Comparison of ENCODE assay signal across 10 mouse cellular contexts in genomic region chr11:43568263-43568662, GRCm38 (mm10). TPM values are rescaled to one million over a fixed set of nuclear protein-coding genes. Genes with fewer than 3 reads are reported as not detected.
DNase-seq lines count a peak whose midpoint lies in the region; ATAC-seq and TF ChIP-seq lines count a peak whose summit lies in the region.
"Had no signal": no experiment of that assay in that cellular context is flagged by ENCODE, and none has a peak within 500 bp of the region (broad histone marks: within the 10 kb centered on the region; RNA-seq: fewer than 3 reads in every experiment).

No protein-coding gene starts in this region.

- H3K9me3 ChIP-seq in heart, postnatal 0 days (replicated peaks; ENCODE audit: control insufficient read depth, low read length): no peaks in the 10 kb centered on the region
- no peaks in the 10 kb centered on the region for H3K9me3 ChIP-seq in megakaryocyte, embryonic 14.5 days
- H3K9me3 ChIP-seq in forebrain, embryonic 15.5 days: no peaks in the 10 kb centered on the region

- DNase-seq in gastrocnemius, adult 18-20 months (ENCODE audit: low spot score): peak; percentile 19
- no peak for DNase-seq in gastrocnemius, postnatal 36 days
- DNase-seq in urinary bladder, postnatal 25 days (ENCODE audit: low spot score): peak; percentile 29
- no peak for DNase-seq in urinary bladder, adult 2 months (ENCODE audit: low spot score)
- DNase-seq in heart, postnatal 0 days (ENCODE audit: low spot score): no peak
- DNase-seq in frontal cortex, postnatal 25 days (ENCODE audit: low spot score in 2 of 2): no peak

- peak; percentile 55 for TF ChIP-seq CTCF in heart, postnatal 0 days (IDR thresholded peaks at IDR 0.05; ENCODE audit: low read depth)

- intact Hi-C loops in gastrocnemius, postnatal 36 days (cut with DNase I): no loop called here

- H3K4me1 ChIP-seq in heart, postnatal 0 days (ENCODE audit: control insufficient read depth, insufficient read depth): peaks cover 66% of the 10 kb centered on the region
- peaks cover 97% of the 10 kb centered on the region for H3K4me1 ChIP-seq in megakaryocyte, embryonic 14.5 days
- H3K4me1 ChIP-seq in forebrain, embryonic 15.5 days: peaks cover 28% of the 10 kb centered on the region

- H3K4me2 ChIP-seq in heart, postnatal 0 days (ENCODE audit: low read depth, low read length): no peak overlapping the region
- no peak overlapping the region for H3K4me2 ChIP-seq in forebrain, embryonic 15.5 days (replicated peaks)

- H3K27ac ChIP-seq in heart, postnatal 0 days (ENCODE audit: low read depth): peak overlapping the region; percentile 89
- H3K27ac ChIP-seq in forebrain, embryonic 15.5 days (replicated peaks): no peak overlapping the region

- ATAC-seq in heart, postnatal 0 days (ENCODE audit: insufficient read depth, low read depth): no peak
- no peak for ATAC-seq in forebrain, embryonic 15.5 days (replicated peaks)

- no peak for TF ChIP-seq EP300 in heart, postnatal 0 days (IDR thresholded peaks at IDR 0.05; ENCODE audit: low read depth)

- WGBS in heart, postnatal 0 days: 55% methylated on average over 5 of the region's 5 CpGs
- WGBS in forebrain, embryonic 15.5 days: 65% methylated on average over 5 of the region's 5 CpGs

- H3K36me3 ChIP-seq in heart, postnatal 0 days (replicated peaks; ENCODE audit: control insufficient read depth, insufficient read depth, low read length): peaks cover 5% of the 10 kb centered on the region
- peaks cover 53% of the 10 kb centered on the region for H3K36me3 ChIP-seq in megakaryocyte, embryonic 14.5 days (replicated peaks; ENCODE audit: low read length)
- H3K36me3 ChIP-seq in forebrain, embryonic 15.5 days: no peaks in the 10 kb centered on the region

- no peaks in the 10 kb centered on the region for H3K27me3 ChIP-seq in heart, postnatal 0 days (ENCODE audit: control insufficient read depth, insufficient read depth, low read length)
- no peaks in the 10 kb centered on the region for H3K27me3 ChIP-seq in megakaryocyte, embryonic 14.5 days (replicated peaks)
- no peaks in the 10 kb centered on the region for H3K27me3 ChIP-seq in forebrain, embryonic 15.5 days

- no peak overlapping the region for H3K9ac ChIP-seq in heart, postnatal 0 days (replicated peaks; ENCODE audit: low read depth, low read length)
- no peak overlapping the region for H3K9ac ChIP-seq in forebrain, embryonic 15.5 days (replicated peaks)

- no peak overlapping the region for H3K4me3 ChIP-seq in heart, postnatal 0 days (ENCODE audit: low read depth, low read length)
- H3K4me3 ChIP-seq in megakaryocyte, embryonic 14.5 days (replicated peaks): peak overlapping the region; percentile 66
- H3K4me3 ChIP-seq in forebrain, embryonic 15.5 days: no peak overlapping the region

RNA-seq across cellular contexts. Expression of gene 4933415A04Rik, which starts 18.6 kb away (rescaled TPM):
- under 1 TPM in 1 of 2 experiments, not detected in 1; 0.12 TPM for total RNA-seq in gastrocnemius, adult 18-20 months (2021)
- total RNA-seq in gastrocnemius, postnatal 36 days (2021): not detected
- polyA plus RNA-seq in urinary bladder, adult 2 months (2012; rRNA removed): 0.50 and 0.55 TPM in 2 replicates
- total RNA-seq in heart, postnatal 0 days (2014; rRNA removed; ENCODE audit: low replicate concordance): 0.08 and 1.0 TPM in 2 replicates
- polyA plus RNA-seq in heart, postnatal 0 days (2015; fragmentation: Nextera tagmentation; extraction: Ambion mirVana): 4.8 and 5.5 TPM in 2 replicates
- 0.65 TPM in 1 of 2 replicates, not detected in the other for polyA plus RNA-seq in megakaryocyte, embryonic 14.5 days (2012; ENCODE audit: insufficient read depth, low replicate concordance)
- 2.9 and 3.6 TPM in 2 replicates for polyA plus RNA-seq in forebrain, embryonic 15.5 days (2015; fragmentation: Nextera tagmentation; extraction: Ambion mirVana)

RNA-seq across cellular contexts. Expression of gene Fabp6, which starts 33.1 kb away (rescaled TPM):
- not detected for total RNA-seq in gastrocnemius, adult 18-20 months (2021)
- total RNA-seq in gastrocnemius, postnatal 36 days (2021): not detected
- 1.6 and 3.0 TPM in 2 replicates for polyA plus RNA-seq in urinary bladder, adult 2 months (2012; rRNA removed)
- total RNA-seq in heart, postnatal 0 days (2014; rRNA removed; ENCODE audit: low replicate concordance): not detected in 2 replicates
- polyA plus RNA-seq in heart, postnatal 0 days (2015; fragmentation: Nextera tagmentation; extraction: Ambion mirVana): not detected in 2 replicates
- polyA plus RNA-seq in megakaryocyte, embryonic 14.5 days (2012; ENCODE audit: insufficient read depth, low replicate concordance): not detected in 2 replicates
- polyA plus RNA-seq in forebrain, embryonic 15.5 days (2015; fragmentation: Nextera tagmentation; extraction: Ambion mirVana): not detected in 2 replicates
- total RNA-seq: adrenal gland, adult 18-20 months had no signal
- polyA plus RNA-seq: neural tube, embryonic 11.5 days had no signal

RNA-seq across cellular contexts. Expression of gene Ccnjl, which starts 39.7 kb away (rescaled TPM):
- not detected for total RNA-seq in gastrocnemius, adult 18-20 months (2021)
- total RNA-seq in gastrocnemius, postnatal 36 days (2021): under 1 TPM; 0.12 to 0.13 TPM
- polyA plus RNA-seq in urinary bladder, adult 2 months (2012; rRNA removed): 3.3 and 4.0 TPM in 2 replicates
- 8.9 and 10.8 TPM in 2 replicates for total RNA-seq in heart, postnatal 0 days (2014; rRNA removed; ENCODE audit: low replicate concordance)
- polyA plus RNA-seq in heart, postnatal 0 days (2015; fragmentation: Nextera tagmentation; extraction: Ambion mirVana): 10.1 and 11.7 TPM in 2 replicates
- 13.9 and 46.5 TPM in 2 replicates for polyA plus RNA-seq in megakaryocyte, embryonic 14.5 days (2012; ENCODE audit: insufficient read depth, low replicate concordance)
- polyA plus RNA-seq in forebrain, embryonic 15.5 days (2015; fragmentation: Nextera tagmentation; extraction: Ambion mirVana): 11.7 and 13.5 TPM in 2 replicates

Comparison
In these comparisons a context has a peak if more than half of its experiments do, and no peak if none do; other contexts are left out.
1. DNase-seq: peak in gastrocnemius, adult 18-20 months (single experiment) and urinary bladder, postnatal 25 days (single experiment); none in gastrocnemius, postnatal 36 days (0 of 2), urinary bladder, adult 2 months (single experiment), heart, postnatal 0 days (single experiment) and frontal cortex, postnatal 25 days (0 of 2).